Mouse (Mus musculus): ENCODE measurements around the gene Snx21.

DNA sequence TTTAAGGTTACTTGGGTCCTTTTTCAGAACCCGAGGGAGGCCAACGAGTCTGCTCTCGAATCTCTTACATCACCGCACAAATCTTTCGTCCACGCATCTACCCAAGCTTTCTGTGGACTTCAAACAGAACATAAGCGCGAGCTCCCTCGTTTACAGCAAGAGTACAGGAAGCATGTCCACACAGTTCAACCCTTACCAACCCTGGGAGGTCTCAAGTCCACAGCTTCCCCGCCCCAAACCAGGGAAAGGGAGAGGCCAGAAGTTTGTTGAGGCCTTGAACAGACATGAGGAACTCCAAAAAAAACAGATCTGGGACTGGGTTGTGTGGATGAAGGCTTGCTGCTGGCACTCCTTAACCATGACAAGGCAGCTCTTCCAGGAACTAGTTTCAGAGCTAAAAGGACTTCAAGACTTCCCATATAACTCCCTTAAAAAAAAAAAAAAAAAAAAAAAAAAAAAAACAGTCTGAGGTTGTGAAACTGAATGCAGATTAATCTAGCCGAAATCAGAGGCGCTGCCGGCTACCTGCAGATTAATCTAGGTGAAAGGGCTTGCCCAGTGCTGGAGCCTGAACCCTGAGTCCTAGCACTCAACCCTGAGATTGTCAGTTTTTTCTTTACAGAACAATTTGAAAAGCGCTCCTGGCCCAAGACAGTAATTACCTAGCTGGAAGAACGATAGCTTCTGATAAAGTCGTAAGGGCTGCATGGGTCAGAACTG is 17.7 kb downstream of the Snx21 start:
- TF ChIP-seq CTCF (IDR thresholded peaks at IDR 0.05 in 2 of 3, conservative IDR thresholded peaks at IDR 0.05 in 1 of 3; ENCODE audit: control insufficient read depth in 1 of 3, insufficient read depth in 1 of 3, low read depth in 2 of 3, low read length in 3 of 3, poor library complexity in 1 of 3, severe bottlenecking in 1 of 3): no peak
- no peak for TF ChIP-seq USF1 (IDR thresholded peaks at IDR 0.05; ENCODE audit: low read depth, low read length)
- no peak for TF ChIP-seq MEF2A (IDR thresholded peaks at IDR 0.05; ENCODE audit: extremely low read depth, insufficient replicate concordance, low read depth, low read length, poor library complexity, severe bottlenecking)
